Comparison of ENCODE assay signal across 8 mouse cellular contexts in the genomic region with DNA sequence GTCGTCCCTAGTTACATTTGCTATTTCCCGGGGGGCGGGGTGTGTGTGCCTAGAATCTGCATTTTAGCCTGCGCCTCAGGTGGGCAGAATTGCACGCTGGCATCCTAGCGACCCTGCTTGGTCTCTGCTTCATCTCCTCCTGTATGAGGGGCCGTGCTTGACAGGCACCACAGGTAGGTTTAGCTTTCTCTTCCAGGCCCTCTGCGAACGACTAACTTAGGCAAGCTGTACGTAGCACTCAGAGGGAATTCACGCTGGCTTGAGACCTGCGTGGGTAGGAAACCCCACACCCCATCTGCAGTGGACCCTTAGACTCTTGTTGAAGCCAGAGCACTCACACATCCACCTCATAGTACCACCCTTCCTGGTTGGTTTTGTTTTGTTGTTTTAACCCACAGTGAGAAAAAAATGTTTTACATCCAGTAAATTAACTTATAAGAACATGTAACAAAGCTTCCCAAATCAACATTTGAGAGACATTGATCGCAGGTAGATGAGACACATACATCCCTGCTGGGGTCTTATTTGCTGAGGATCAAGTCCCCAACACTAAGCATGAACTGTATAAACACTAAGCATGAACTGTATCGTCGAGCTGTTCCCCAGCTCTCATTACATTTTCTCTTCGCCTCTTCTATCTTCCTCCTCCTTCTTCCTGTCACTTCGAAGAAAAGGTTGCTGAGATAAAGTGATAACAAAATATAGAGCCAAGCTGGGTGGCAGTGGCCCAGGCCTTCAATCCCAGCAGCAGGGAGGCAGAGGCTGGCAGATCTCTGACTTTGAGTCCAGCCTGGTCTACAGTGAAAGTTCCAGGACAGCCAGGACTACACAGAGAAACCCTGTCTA. TPM values are rescaled to one million over a fixed set of nuclear protein-coding genes. Genes with fewer than 3 reads are reported as not detected.
A peak's percentile ranks its signal among the peaks of the same experiment; 100 is the strongest.
DNase-seq lines count a peak whose midpoint lies in the region; ATAC-seq and TF ChIP-seq lines count a peak whose summit lies in the region.

No protein-coding gene starts in this region.

- ATAC-seq in kidney, postnatal 0 days (replicated peaks; ENCODE audit: low FRiP score, low read depth) = no peak
- no peak for ATAC-seq in hindbrain, postnatal 0 days

- H3K36me3 ChIP-seq in kidney, postnatal 0 days (ENCODE audit: insufficient read depth, low read length) = no peaks in the 10 kb centered on the region
- no peaks in the 10 kb centered on the region for H3K36me3 ChIP-seq in embryonic facial prominence, embryonic 10.5 days (replicated peaks)
- H3K36me3 ChIP-seq in hindbrain, postnatal 0 days (ENCODE audit: insufficient read depth, low read length) = no peaks in the 10 kb centered on the region

- H3K27ac ChIP-seq in kidney, postnatal 0 days = peak overlapping the region; percentile 82
- H3K27ac ChIP-seq in embryonic facial prominence, embryonic 10.5 days (replicated peaks) = peak overlapping the region; percentile 98
- peak overlapping the region; percentile 82 for H3K27ac ChIP-seq in hindbrain, postnatal 0 days

- H3K9me3 ChIP-seq in kidney, postnatal 0 days (replicated peaks; ENCODE audit: low read length) = no peaks in the 10 kb centered on the region
- H3K9me3 ChIP-seq in embryonic facial prominence, embryonic 10.5 days = no peaks in the 10 kb centered on the region
- H3K9me3 ChIP-seq in hindbrain, postnatal 0 days (ENCODE audit: low read length) = no peaks in the 10 kb centered on the region

- no peak for DNase-seq in kidney, postnatal 0 days (ENCODE audit: low spot score)
- DNase-seq in kidney, postnatal 14 days = no peak
- DNase-seq in embryonic facial prominence, embryonic 10.5 days (ENCODE audit: low spot score) = no peak
- no peak for DNase-seq in hindbrain, postnatal 0 days (ENCODE audit: low spot score)
- DNase-seq in naive thymus-derived CD4-positive, alpha-beta T cell, adult 2 months (ENCODE audit: low read depth) = peak; percentile 58
- no peak for DNase-seq in layer of hippocampus, adult 9-10 months (ENCODE audit: low spot score)
- DNase-seq in kidney, adult 11 months = no peak
- no peak for DNase-seq in ovary, postnatal 14 days (ENCODE audit: low spot score)

- H3K9ac ChIP-seq in kidney, postnatal 0 days (ENCODE audit: low read depth, low read length) = peak overlapping the region; percentile 65
- peak overlapping the region; percentile 56 for H3K9ac ChIP-seq in hindbrain, postnatal 0 days (replicated peaks; ENCODE audit: low read length)

- H3K4me3 ChIP-seq in kidney, postnatal 0 days (replicated peaks; ENCODE audit: low read depth, low read length) = peak overlapping the region; percentile 70
- peak overlapping the region; percentile 92 for H3K4me3 ChIP-seq in embryonic facial prominence, embryonic 10.5 days
- H3K4me3 ChIP-seq in hindbrain, postnatal 0 days (ENCODE audit: low read length) = peak overlapping the region; percentile 61

- H3K27me3 ChIP-seq in kidney, postnatal 0 days (ENCODE audit: insufficient read depth, low read length) = no peaks in the 10 kb centered on the region
- peaks cover 21% of the 10 kb centered on the region for H3K27me3 ChIP-seq in embryonic facial prominence, embryonic 10.5 days (replicated peaks; ENCODE audit: low read depth, poor library complexity, severe bottlenecking)
- no peaks in the 10 kb centered on the region for H3K27me3 ChIP-seq in hindbrain, postnatal 0 days (ENCODE audit: insufficient read depth, low read length)

- WGBS in kidney, postnatal 0 days = 27% methylated on average over 17 of the region's 17 CpGs
- 34% methylated on average over 17 of the region's 17 CpGs for WGBS in embryonic facial prominence, embryonic 10.5 days
- WGBS in hindbrain, postnatal 0 days = 29% methylated on average over 17 of the region's 17 CpGs

- peaks cover 14% of the 10 kb centered on the region; the same call in 1 of the 2 replicates for H3K4me1 ChIP-seq in kidney, postnatal 0 days (replicated peaks; ENCODE audit: insufficient read depth, low read length)
- peaks cover 47% of the 10 kb centered on the region for H3K4me1 ChIP-seq in embryonic facial prominence, embryonic 10.5 days
- H3K4me1 ChIP-seq in hindbrain, postnatal 0 days (ENCODE audit: insufficient read depth, low read length) = peaks cover 6% of the 10 kb centered on the region

- peak overlapping the region; percentile 84 for H3K4me2 ChIP-seq in kidney, postnatal 0 days (ENCODE audit: low read length)
- H3K4me2 ChIP-seq in hindbrain, postnatal 0 days (ENCODE audit: low read depth, low read length) = peak overlapping the region; percentile 87

- no peak for TF ChIP-seq CTCF in kidney, postnatal 0 days (IDR thresholded peaks at IDR 0.05; ENCODE audit: low read depth)
- TF ChIP-seq CTCF in hindbrain, postnatal 0 days (IDR thresholded peaks at IDR 0.05; ENCODE audit: low read depth) = no peak

RNA-seq across cellular contexts. Expression of gene Sp2, which starts 4.1 kb away (rescaled TPM):
- 16.3 and 16.4 TPM in 2 replicates for polyA plus RNA-seq in kidney, postnatal 0 days (2015; fragmentation: Nextera tagmentation; extraction: Ambion mirVana)
- 27.9 and 30.3 TPM in 2 replicates for polyA plus RNA-seq in embryonic facial prominence, embryonic 10.5 days (2016; fragmentation: Nextera tagmentation; extraction: Ambion mirVana)
- 7.3 and 8.8 TPM in 2 replicates for total RNA-seq in hindbrain, postnatal 0 days (2014; rRNA removed)
- 11.9 and 14.4 TPM in 2 replicates for polyA plus RNA-seq in hindbrain, postnatal 0 days (2015; fragmentation: Nextera tagmentation; extraction: Ambion mirVana)

RNA-seq across cellular contexts. Expression of gene Sp6, which starts 34.6 kb away (rescaled TPM):
- 1.5 and 2.0 TPM in 2 replicates for polyA plus RNA-seq in kidney, postnatal 0 days (2015; fragmentation: Nextera tagmentation; extraction: Ambion mirVana)
- 4.4 and 7.4 TPM in 2 replicates for polyA plus RNA-seq in embryonic facial prominence, embryonic 10.5 days (2016; fragmentation: Nextera tagmentation; extraction: Ambion mirVana)
- 0.18 and 0.99 TPM in 2 replicates for total RNA-seq in hindbrain, postnatal 0 days (2014; rRNA removed)
- polyA plus RNA-seq in hindbrain, postnatal 0 days (2015; fragmentation: Nextera tagmentation; extraction: Ambion mirVana) = 0.38 and 0.54 TPM in 2 replicates

RNA-seq across cellular contexts. Expression of gene Pnpo, which starts 34.8 kb away (rescaled TPM):
- 31.7 and 33.2 TPM in 2 replicates for polyA plus RNA-seq in kidney, postnatal 0 days (2015; fragmentation: Nextera tagmentation; extraction: Ambion mirVana)
- polyA plus RNA-seq in embryonic facial prominence, embryonic 10.5 days (2016; fragmentation: Nextera tagmentation; extraction: Ambion mirVana) = 32.0 and 34.5 TPM in 2 replicates
- 31.5 and 37.2 TPM in 2 replicates for total RNA-seq in hindbrain, postnatal 0 days (2014; rRNA removed)
- polyA plus RNA-seq in hindbrain, postnatal 0 days (2015; fragmentation: Nextera tagmentation; extraction: Ambion mirVana) = 37.3 and 38.3 TPM in 2 replicates

RNA-seq across cellular contexts. Expression of gene Prr15l, which starts 50.7 kb away (rescaled TPM):
- 76.5 and 88.2 TPM in 2 replicates for polyA plus RNA-seq in kidney, postnatal 0 days (2015; fragmentation: Nextera tagmentation; extraction: Ambion mirVana)
- polyA plus RNA-seq in embryonic facial prominence, embryonic 10.5 days (2016; fragmentation: Nextera tagmentation; extraction: Ambion mirVana) = 1.1 and 2.3 TPM in 2 replicates
- total RNA-seq in hindbrain, postnatal 0 days (2014; rRNA removed) = 0.10 and 0.75 TPM in 2 replicates
- 0.19 and 0.71 TPM in 2 replicates for polyA plus RNA-seq in hindbrain, postnatal 0 days (2015; fragmentation: Nextera tagmentation; extraction: Ambion mirVana)

RNA-seq across cellular contexts. Expression of gene Scrn2, which starts 51.1 kb away (rescaled TPM):
- polyA plus RNA-seq in kidney, postnatal 0 days (2015; fragmentation: Nextera tagmentation; extraction: Ambion mirVana) = 41.6 and 46.6 TPM in 2 replicates
- 43.5 and 43.8 TPM in 2 replicates for polyA plus RNA-seq in embryonic facial prominence, embryonic 10.5 days (2016; fragmentation: Nextera tagmentation; extraction: Ambion mirVana)
- 10.5 and 24.0 TPM in 2 replicates for total RNA-seq in hindbrain, postnatal 0 days (2014; rRNA removed)
- polyA plus RNA-seq in hindbrain, postnatal 0 days (2015; fragmentation: Nextera tagmentation; extraction: Ambion mirVana) = 12.4 and 13.8 TPM in 2 replicates
